Mouse (Mus musculus): ENCODE results near the gene Gfod1.

Gene Gfod1

DNA sequence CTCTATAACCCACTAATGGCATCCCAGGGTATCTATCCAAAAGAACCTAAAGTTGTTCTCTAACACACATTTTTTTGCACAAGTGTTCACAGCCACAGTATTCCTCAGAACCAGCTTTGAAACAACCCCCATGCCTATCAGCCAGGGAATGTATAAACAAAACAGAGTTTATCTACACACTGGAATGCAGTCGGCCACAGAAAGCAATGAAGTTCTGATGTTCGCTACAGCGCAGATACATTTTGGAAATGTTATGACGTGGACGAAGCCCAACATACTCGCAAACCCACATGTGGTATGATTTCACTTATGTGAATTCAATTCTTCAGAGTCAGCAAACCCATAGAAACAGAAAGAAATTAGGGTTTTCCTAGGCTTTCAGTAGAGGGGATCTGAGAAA, 75.8 kb downstream of the Gfod1 start:
- no peak for DNase-seq

DNA sequence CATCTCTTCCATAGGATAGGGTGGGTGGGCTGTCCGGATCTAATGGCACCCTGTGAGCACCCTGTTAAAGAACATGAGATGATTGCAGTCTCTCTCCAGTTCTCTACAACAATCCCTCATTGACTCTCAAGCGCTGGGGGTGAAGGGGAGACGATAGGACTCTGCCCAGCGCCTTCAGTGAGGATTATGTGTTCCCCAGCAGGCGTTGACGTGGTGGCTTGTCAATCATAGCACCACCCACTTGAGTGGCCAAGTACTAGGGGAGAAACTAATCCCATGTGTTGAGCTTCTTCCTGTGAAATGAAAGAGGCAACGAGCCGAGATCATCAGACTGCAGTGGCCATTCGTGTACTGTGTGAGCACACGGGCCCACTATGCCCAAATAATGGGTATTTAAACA, 77.9 kb downstream of the Gfod1 start:
- no peak for DNase-seq

DNA sequence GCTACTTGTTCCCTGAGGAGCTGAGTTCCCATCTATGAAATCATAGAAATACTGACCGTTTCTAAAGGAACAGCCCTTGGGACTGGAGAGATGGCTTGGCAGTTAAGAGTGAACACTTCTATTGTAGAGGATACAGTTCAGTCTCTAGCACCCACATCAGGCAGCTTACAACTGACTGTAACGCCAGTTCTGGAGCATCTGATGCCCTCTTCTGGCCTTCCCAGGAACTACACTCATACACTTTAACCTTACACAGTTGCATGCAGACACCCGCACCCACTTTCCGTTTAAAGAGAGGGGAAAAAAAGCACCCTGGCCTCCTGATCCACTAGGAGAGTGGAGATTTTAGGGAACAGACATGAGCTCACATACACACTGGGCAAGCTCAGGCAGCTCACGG, 78.8 kb downstream of the Gfod1 start:
- DNase-seq: no peak

DNA sequence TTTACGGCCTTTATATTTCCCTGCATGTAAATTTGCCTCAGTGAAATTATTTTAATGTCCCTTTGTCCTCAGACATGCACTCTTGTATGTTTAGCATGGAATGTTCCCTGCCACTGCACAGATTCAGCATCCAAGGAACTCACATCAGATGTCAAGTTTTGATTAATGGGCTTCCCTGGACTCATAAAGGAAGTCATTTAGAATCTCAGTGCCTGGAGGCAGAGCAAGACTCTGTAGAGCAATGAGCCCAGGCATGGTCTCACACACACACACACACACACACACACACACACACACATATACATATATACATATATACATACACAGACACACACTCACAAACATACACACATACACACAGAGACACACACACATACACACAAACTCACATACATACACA, 81.9 kb downstream of the Gfod1 start:
- no peak for DNase-seq

DNA sequence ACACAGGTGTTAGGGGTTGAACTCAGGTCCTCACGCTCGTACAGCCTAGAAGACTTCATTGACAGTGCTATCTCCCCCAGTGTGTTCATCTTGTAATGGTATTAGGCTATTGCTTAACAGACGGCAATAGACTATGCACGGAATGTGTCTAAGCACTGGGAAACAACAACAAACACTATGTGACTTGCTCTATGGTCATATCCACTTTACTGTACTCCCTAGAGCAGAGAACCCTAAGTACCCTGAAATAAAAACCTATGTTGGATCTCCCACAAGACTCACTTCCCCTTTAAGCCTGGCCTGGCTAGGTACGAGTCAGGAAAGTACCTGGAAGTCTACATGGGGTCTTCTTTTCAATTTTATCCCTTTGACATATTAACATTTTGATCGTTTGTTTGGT, 82.7 kb downstream of the Gfod1 start:
- no peak for DNase-seq

DNA sequence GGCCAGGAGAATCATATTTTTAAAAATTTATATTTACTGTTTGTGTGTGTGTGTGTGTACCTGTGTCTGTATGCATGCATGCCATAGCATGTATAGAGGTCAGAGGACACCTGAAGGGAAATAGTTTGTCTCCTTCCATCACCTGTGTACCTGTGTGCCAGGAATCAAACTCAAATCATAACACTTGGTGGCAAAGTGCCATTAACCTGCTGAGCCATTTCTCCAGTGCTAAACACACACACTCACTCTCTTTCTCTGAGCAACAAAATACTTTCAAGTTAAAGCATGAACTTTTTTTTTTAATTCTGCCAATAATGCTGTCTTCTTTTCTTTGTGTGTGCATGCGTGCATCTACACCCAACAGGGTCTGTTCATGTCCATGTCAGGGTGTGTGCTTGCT, 83.3 kb downstream of the Gfod1 start:
- no peak for DNase-seq

DNA sequence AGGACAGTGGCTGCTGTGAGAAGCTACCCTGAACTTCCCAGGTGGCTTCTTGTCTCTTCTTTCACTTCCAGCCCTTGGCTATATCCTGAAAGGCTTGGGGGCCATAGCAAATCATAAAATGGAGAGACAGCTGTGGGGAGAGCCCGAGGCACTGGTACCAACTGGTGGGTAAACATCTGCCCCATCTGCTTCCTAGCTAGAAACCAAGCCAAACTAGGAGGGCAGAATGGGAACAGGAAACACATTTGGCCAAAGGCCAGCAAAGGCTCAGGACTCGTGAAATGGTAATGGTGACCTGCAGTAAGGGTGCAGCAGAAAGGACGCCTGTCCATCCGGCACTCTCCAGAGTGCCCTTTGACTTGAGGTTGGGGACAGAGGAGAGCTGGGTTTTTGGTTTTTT, 85.2 kb downstream of the Gfod1 start:
- no peak for DNase-seq

DNA sequence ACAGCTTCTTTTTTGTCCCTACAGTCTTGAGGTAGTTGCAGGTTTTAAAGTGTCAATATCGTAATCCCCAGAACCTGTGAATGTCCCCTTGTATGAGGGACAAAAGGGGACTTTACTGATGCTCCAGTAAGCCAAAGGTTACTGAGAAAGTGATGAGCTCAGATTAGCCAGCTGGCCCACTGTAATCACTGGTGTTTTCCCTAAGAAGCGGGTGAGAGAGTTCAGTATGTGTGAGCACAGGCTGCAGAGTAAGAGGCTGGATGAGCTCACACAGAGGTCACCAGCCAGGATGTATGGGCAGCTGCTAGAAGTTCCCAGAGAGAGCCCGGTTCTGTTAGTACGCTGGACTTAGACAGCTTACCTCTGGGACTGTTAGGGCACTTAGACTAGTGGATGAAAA, 85.7 kb downstream of the Gfod1 start:
- no peak for DNase-seq

DNA sequence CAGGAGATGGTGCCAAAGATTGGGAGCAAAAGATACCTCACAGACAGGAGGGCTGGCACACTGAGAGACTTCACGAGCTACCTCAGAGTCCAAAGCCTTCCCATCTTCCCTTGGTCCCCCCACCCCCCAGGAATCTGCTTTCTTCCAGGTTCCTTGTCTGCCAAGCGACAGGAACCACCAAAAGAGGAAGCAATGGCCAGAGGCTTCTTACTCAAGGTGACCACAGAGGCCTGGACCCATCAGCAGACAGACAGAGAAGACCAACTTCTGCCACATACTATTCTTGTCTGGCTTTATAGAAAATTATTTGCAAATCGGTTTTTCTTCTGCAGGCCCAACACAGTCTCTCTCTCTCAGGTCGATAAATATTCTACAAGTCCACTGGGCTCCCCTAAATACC, 86.3 kb downstream of the Gfod1 start:
- no peak for DNase-seq

DNA sequence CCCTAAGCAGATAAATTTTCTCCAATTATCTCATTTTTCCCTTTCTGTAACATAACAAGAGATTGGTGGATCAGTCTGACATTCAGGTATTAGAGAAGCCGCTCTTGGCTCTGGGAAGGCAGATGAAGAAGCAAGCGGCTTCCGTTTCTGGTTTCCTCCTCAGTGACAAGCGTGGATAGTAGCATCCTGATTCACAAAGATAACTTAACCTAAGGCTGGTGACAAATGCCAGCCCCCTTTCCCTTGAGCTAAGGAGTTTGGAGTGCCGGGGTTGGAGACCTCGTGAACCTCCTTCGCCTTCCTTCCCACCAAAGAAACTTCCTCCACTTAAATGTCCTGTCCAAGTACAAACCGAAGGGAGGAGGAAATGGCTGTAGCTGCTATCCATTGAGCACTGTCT, 86.9 kb downstream of the Gfod1 start:
- DNase-seq: no peak

DNA sequence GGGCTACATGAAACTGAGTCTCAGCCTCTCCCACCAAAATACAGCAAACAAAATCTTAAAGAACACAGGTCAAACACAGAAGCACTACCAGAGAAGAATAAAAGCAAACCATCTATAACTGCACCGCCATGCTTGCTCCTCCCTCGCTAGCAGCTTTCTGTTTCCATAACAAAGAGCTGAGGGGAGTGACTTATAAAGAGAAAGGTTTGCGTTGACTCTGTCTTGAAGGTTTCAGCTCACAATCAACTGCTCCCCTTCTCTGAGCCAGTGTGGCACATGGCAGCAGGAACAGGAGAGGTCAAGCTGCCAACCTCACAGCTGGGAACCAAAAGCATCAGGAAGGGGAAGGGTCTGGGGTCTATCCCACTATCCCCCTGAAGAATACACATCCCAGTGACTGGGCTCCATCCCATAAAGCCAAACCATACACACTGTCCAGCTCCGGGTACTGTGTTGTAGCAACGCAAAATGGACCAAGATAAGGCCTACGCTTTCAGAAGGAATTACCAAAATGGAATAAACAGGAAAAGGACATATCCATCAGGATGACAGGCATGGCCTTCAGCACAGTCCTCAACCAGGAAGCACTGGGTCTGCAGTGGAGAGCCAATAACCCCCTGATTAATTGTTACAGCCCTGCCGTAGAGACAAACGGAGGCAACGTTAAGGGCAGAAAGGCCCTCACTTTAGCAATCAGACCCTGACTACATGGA, 87.8 kb downstream of the Gfod1 start:
- no peak for DNase-seq

DNA sequence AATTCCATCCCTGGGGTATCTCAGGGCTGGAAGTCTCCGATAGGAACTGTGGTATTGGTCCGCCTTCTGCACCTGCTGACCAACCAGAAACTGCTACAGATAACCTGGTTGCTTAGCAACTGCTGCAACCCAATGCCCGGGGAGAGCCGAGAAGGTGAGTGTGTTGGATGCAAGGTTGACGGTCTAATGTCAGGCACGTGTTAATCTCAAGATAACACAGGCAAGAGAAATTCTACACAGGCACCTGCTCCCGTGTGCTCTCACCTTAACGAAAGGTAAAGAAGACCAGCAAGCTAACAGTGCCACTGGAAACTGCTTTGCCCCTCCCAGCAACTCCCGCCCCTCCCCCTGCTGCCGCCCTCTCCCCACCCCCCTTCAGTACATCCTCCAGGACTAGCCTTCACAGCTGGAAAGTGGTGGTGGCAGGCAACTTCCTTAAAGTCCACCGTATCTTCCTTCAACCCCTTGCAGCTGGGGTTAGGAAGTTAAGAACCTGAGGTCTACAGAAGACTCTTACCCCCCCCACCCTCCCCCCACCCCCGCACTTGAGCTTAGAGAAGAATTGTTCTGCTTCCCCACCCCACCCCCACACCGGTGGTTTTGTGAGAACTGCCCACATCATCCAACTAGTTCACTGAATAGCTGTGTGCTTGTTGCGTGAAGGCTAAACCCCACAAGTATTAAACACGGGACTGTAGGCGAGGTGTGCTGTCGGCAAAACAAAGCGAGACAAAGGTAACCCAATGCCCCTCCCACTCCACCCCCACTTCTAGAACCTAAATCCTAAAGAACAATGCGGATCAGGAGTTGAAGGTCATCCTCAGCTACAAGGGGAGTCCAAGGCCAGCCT, 88.6 kb downstream of the Gfod1 start:
- DNase-seq: peak; percentile 34

DNA sequence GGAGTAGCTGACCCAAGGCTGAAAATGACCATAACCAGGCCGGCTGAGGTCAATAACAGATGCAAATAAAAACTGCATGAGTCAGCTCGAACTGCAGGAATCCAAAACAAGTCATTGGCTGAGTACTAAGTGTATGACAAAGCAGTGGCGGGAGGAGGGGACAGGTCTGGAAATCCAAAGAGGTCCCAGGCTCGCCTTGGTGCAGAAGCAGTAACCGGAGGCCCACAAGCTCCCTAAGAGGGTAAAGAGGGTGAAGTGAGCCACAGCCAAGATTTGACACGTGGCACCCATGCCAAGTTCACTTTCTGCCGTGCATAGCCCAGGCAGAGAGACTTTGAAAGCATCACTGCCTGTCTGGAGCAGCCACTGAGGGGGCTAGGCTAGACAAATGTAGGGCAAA, 91.6 kb downstream of the Gfod1 start:
- no peak for DNase-seq

DNA sequence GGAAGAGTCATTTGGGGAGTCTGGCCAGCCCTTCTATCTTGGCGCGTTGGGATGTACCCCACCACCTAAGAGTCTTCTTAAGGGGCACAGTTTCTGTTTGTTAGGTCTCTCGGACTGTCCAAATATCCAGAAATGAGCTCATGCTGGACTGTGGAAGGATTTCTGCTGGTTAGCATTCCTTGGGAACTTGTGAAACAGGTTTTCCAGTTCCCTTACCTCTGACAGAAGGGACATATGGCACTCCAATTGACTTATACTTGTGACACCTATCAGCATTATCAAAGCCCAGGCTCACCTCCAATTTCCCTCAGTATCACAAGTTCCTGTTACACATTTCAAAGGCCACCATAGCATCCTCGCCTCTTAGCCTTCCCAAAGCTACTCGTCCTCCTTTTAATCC, 93.0 kb downstream of the Gfod1 start:
- DNase-seq: no peak

DNA sequence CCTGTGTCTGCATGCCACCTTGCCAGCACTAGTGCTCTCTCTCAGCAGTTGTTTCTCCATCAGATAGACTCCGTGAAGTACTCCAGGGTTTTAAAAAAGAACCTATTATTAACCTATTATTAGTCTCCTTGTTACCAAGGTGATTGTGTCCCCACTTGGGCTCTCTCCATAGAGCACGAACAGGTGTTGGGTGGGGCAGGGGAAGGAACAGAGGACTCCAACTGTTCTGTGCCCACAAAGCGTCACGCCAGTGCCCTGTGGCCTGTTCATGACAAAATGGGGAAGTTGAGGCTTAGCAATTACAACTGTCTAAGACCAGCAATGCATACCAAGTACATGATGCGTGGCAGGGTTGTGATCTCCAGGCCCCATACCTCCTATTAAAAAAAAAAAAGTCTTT, 94.4 kb downstream of the Gfod1 start:
- DNase-seq: no peak

DNA sequence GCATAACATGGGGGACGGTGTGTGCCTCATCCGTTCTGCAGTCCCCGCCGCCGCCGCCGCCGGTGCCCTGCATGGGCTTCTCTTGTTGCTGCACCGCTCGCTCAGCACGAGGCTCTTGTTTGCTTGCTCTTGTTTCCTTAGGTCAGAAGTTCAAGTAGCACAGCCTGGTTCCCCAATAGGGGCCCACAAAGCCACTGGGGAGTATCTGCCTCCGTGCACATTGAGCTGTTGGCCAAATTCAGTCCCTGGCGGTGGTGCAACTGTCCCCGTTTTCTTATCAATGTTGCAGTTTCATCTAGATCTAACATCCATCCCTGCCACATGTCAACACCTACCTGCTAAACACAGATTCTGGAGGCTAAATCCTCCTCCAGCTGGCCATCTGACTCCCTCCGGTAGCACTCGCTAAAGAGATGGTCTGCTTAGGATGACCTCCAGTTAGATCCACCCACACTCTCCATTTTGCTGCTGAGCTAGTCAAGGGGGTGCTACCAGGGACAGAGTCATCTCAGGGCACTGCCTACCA, 95.0 kb downstream of the Gfod1 start:
- peak; percentile 33 for DNase-seq

DNA sequence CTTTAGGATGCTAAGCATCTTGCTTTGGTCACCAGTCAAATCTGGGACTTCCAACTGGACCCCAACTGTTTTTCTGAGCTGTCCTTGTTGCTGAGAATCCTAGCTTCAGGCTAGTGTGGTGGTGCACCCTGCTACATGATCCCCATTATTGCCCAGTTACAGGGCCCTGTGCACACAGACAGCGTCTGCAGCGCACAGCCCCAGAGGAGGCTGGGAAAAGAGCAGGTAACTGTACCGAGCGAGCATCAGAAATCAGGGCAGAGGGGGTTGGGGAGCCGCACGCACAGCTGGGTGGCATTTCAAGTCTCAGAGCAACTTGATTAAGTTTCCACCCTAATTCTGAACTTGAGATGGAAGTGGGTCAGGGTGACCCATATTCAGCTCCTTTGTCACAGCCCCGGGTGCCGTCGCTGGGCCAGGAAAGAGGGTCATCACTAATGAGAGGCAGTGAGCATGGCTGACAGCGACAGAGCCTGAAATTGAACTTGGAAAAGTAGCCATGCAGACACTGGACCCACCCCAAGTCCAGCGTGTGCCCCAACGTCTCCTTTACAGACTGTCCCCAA, 97.8 kb downstream of the Gfod1 start:
- DNase-seq: no peak

DNA sequence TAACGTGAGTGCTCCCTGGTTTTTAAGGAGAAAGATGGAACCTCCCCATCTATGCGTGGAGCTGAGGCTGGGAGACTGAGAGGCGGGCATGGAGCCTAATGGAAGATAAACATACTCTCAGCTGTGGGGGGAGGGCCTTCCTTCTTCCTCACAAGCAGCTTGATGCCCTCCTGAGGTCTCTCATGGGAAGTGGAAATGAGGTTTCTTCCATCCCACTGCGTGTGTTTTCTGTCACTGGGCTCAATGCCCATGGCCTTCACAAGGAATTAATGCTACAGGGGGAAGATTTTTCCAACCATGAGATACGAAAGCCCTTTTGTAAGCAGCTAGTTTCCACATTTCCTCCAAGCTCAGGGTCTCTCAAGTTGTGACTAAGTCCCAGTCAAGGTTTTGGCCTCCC, 100.3 kb downstream of the Gfod1 start:
- no peak for DNase-seq

DNA sequence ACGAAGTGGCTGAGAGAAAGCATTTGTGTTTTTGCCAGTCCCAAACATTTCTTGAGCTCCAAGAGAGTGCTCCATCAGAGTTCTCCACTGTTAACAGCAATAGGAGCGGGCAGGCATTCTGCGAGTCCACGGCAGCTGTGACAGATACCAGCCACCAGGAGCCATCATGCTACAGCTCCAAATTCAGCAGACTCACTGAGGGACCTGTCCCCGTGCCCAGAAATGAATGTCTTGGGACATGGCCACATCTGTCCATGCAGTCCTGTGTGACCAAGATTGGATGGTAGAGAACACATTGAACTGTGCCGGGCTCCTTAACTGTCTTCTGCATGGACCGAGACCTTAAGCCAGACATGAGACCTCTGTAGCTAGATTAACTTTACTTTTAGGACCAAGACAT, 100.7 kb downstream of the Gfod1 start:
- no peak for DNase-seq

DNA sequence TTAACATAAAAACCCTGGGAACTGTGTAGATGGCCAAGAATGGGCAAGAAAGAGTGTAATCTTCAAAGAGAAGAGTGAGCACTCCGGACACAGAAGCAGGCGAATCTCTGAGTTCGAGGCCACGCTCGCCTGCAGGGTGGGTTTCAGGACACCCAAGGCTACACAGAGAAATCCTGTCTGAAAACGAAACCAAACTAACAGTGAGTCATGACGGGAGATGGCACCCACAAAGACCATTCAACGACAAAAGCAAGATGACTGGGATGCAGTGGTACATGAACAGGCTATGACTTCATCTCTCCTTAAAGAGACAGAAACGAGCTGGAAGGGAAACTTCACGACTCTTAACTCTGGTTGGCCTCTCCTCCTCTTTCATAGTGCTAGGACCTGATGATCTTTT, 101.6 kb downstream of the Gfod1 start:
- DNase-seq: no peak

DNA sequence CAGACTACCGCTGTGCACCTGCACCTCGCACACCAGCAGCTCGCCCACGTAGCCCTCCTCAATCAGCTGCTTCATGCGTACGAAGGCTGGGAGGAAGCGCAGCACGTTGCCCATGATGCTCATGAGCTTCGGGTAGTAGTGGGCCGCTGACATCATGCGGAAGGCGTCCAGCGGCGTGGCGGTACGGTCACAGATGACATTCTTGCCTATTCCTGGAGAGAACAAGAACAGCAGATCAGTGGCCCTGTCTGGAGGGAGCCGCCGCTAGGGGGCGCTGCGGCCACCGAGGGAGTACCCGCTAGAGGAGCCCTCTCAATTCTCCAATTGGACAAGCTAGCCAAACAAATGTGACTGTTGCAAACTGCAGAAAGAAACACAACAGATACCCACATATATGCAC, 102.9 kb downstream of the Gfod1 start:
- peak; percentile 75 for DNase-seq

DNA sequence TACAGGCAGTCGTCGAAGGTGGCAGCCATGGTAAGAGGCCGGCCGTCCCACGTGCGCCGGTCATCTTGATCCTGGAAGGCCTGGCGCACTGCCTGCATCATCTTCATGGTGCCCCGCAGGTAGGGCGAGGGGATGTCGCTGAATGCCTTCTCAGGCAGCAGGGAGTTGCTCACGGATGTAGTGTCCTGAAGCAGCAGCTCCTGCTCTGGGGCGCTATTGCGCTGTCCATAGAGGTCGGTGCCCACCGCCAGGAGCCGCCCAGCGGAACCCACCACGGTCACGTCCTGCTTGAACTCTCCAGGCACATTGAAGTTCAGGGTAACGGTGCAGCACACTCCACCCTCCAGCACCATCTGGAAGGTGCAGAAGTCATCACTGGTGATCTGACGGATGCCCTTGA, 103.5 kb downstream of the Gfod1 start:
- no peak for DNase-seq

DNA sequence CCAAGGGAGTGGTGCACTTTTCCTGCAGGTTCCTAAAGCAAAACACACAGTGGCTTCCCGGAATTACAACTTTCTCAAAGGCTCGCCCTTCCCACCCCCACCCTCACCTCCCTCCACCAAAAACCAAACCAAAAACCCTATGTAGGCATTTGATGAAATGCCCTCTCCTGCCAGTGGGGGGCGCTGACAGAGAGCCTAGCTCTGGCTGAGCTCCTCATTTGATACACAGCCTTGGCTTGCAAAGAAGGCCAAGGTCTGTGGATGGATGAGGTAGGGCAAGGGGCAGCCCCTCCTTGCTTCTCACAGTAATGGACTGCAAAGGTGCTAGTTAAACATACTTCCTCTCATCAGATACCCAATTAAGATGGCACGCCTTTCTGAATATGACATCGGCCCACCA, 104.2 kb downstream of the Gfod1 start:
- peak; percentile 56 for DNase-seq

DNA sequence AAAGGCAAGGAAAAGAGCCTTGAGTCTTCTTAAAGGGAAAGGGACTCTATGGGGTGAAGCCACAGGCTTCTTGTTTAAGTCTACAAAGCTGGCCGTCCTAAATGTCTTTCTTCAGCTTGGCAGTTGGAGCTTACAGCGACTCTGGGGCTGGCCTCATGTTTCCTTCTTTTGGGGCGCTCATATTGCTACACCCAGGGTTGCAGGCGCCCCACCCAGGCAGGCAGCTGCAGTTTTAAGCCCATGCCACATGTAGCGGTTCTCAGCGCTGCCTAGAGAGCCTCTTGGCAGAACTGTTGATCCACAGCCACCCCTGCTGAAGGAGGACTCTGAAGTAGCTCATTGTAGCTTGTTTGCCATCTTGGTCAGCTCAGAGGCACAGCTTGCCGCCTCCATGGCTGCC, 104.7 kb downstream of the Gfod1 start:
- DNase-seq: no peak

All from liver (tissue).